Mouse (Mus musculus) lung, embryonic 16.5 days (tissue): Measurements from ENCODE around the gene R3hdm2. TPM values are rescaled to one million over a fixed set of nuclear protein-coding genes. Genes with fewer than 3 reads are reported as not detected.

ENCODE experiments used
- ATAC-seq: fragments of 200-750 bp; cut with Nextera tagmentation; 2 replicates; pipeline ENCODE4 v1.8.0; 2017; ENCODE audit warnings: low read depth, mild to moderate bottlenecking, moderate library complexity
- H3K27ac ChIP-seq: fragments of 300-500 bp; sonication (generic); 2 replicates; pipeline ENCODE4 v1.5.1; 2014; ENCODE audit warnings: mild to moderate bottlenecking, control low read depth, low read length
- H3K27me3 ChIP-seq: fragments of 300-500 bp; sonication (generic); 2 replicates; pipeline ENCODE4 v1.6.1; 2014; ENCODE audit warnings: low read depth, low read length, mixed read lengths; ENCODE audit not compliant: control insufficient read depth, insufficient read depth
- H3K36me3 ChIP-seq: fragments of 300-500 bp; sonication (generic); 2 replicates; pipeline ENCODE4 v1.6.1; 2014; ENCODE audit warnings: low read length; ENCODE audit not compliant: control insufficient read depth, insufficient read depth
- H3K4me1 ChIP-seq: fragments of 300-500 bp; sonication (generic); replicated peaks from 2 replicates; pipeline ENCODE4 v1.6.1; 2014; ENCODE audit warnings: low read length, mixed read lengths; ENCODE audit not compliant: control insufficient read depth, insufficient read depth
- H3K4me2 ChIP-seq: fragments of 300-500 bp; sonication (generic); 2 replicates; pipeline ENCODE4 v1.6.1; 2014; ENCODE audit warnings: low read depth, low read length, control low read depth
- H3K4me3 ChIP-seq: fragments of 300-500 bp; sonication (generic); 2 replicates; pipeline ENCODE4 v1.5.1; 2014; ENCODE audit warnings: mild to moderate bottlenecking, low read length, control low read depth
- H3K9ac ChIP-seq: fragments of 300-500 bp; sonication (generic); 2 replicates; pipeline ENCODE4 v1.6.1; 2014; ENCODE audit warnings: low read length, control low read depth
- H3K9me3 ChIP-seq: fragments of 300-500 bp; sonication (generic); 2 replicates; pipeline ENCODE4 v1.6.1; 2016; ENCODE audit warnings: low read length; ENCODE audit not compliant: control insufficient read depth
- WGBS: fragments of 180-500 bp; shearing (Covaris S2); extraction: QIAGEN DNeasy Blood & Tissue Kit; methylation state at CpG from one replicate; pipeline ENCODE4 v1.1.7; 2014; 5-methylcytosine and 5-hydroxymethylcytosine counted together
- polyA plus RNA-seq: library from polyadenylated mRNA; unstranded; fragments of >200 nt; fragmentation: Nextera tagmentation; extraction: Ambion mirVana; gene quantifications from 2 replicates; pipeline ENCODE4 v1.2.1, GENCODE M21; 2015

Gene R3hdm2
- polyA plus RNA-seq, 1 experiment from 2014 or later: 22.2 TPM

DNA sequence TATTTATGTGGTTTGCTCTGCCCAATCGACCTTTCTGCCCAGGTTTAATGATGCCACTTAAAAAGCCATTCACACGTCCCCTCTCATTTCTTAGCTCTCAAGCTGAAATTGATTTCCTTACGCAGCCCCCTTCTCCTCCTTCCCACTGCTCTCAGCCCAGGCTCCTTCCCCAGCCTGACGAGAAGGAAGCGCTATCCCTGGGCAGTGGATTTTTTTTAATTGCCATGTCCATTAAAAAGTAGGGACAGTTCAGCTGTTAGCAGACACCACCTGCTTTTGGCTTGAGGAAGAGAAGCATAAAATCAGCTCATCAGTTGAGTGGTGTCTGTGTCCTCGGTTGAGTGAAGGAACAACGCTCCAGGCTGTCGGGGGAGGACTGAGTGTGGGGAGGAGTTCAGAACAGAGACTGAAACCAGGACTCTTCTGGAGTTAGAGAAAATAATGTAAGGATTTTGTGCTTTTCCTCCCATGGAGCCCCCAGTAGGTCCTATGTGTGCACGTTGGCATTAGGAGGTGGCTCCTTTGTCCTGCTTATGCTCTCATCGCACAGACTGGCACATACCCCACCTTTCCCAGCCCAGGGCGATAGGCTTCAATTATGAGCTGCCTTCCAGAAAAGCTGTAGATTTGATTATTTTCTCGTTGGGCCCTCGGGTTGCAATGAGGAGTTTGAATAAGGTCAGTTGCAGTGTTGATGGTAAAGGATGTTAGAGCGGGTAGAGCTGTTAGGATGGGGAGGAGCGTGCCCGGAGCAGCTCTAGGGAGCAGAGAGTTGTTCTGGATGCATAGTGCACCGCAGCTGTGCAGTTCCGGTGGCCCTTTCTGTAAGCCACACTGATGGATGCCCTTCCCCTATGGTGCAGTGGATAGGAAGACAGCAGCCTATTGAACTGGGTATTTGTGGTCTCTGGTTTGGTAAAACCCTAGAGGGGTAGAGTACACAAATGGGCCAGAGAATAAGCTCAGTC lies 110.3 kb downstream of the R3hdm2 start:
- no peak for ATAC-seq
- H3K36me3 ChIP-seq: peaks cover 46% of the 10 kb centered on the region
- H3K9me3 ChIP-seq: no peaks in the 10 kb centered on the region
- no peak overlapping the region for H3K9ac ChIP-seq
- H3K4me2 ChIP-seq: no peak overlapping the region
- H3K4me3 ChIP-seq: no peak overlapping the region
- H3K4me1 ChIP-seq: no peaks in the 10 kb centered on the region
- 85% methylated on average over 18 of the region's 18 CpGs for WGBS
- no peak overlapping the region for H3K27ac ChIP-seq
- H3K27me3 ChIP-seq: no peaks in the 10 kb centered on the region

DNA sequence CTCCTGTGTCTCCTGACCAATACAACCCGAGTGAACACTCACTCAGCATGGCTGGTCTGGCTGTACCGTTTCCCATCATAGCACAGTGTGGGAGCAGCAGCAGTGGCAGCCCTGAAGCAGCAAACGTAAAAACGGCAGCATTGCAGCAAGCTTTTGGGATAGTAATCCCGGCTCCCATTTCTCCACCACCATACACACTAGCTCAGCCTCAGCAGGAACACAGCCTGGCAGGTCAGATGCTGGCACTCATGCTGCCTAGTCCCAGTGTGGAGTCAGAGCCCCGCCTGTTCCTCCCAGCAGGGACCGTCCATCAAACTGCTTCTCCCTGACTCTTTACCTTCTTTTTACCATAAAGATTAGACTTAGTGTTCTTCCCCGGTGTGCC lies 111.0 kb downstream of the R3hdm2 start:
- no peak overlapping the region for H3K9ac ChIP-seq
- WGBS: 73% methylated on average over 8 of the region's 8 CpGs
- no peak overlapping the region for H3K27ac ChIP-seq
- no peak overlapping the region for H3K4me2 ChIP-seq
- no peak overlapping the region for H3K4me3 ChIP-seq
- H3K4me1 ChIP-seq: no peaks in the 10 kb centered on the region
- ATAC-seq: no peak
- H3K36me3 ChIP-seq: peaks cover 46% of the 10 kb centered on the region
- H3K9me3 ChIP-seq: no peaks in the 10 kb centered on the region
- no peaks in the 10 kb centered on the region for H3K27me3 ChIP-seq

DNA sequence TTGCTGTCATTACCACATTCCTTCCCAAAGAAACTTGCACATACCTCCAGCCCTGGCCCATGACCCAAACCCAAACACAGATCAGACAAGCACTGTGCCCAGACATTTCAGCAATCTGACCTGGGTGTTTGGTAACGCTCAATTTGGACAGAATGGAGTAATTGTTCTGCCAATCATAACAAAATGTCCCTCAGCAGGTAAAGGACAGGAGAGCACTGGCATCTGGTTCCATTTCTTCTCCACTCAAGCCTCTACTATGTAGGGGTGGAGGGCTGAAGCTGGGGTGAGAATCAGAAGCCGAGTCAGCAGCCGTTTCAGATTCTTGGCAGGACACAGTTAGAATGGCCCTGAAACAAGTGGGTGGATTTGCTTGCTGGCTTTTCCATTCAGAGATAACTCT lies 112.0 kb downstream of the R3hdm2 start:
- no peaks in the 10 kb centered on the region for H3K27me3 ChIP-seq
- H3K4me3 ChIP-seq: no peak overlapping the region
- ATAC-seq: no peak
- H3K9me3 ChIP-seq: no peaks in the 10 kb centered on the region
- peaks cover 48% of the 10 kb centered on the region for H3K36me3 ChIP-seq
- no peaks in the 10 kb centered on the region for H3K4me1 ChIP-seq
- no peak overlapping the region for H3K9ac ChIP-seq
- WGBS: 72% methylated on average over 3 of the region's 3 CpGs
- H3K27ac ChIP-seq: no peak overlapping the region
- no peak overlapping the region for H3K4me2 ChIP-seq

DNA sequence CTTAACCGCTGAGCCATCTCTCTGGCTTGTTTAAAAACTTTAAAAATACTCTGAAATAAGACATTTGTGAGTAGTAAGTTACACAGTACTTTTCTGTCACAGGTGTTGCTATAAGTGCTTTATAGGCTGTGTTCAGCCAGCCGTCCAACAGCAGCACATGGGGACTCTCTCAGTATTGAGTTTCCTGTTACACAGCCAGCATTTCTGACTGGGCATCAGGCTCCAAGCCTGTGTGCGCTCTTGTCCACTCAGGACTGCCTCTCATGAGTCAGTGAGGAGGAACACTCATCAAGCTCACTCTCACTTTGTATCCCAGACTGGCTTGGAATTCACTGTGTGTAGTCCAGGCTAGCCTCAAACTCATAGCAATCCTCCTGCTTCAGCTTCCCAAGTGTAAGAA lies 116.0 kb downstream of the R3hdm2 start:
- no peak overlapping the region for H3K4me2 ChIP-seq
- H3K27me3 ChIP-seq: no peaks in the 10 kb centered on the region
- H3K36me3 ChIP-seq: peaks cover 52% of the 10 kb centered on the region
- WGBS: 87% methylated on average over 3 of the region's 3 CpGs
- H3K4me3 ChIP-seq: no peak overlapping the region
- H3K27ac ChIP-seq: no peak overlapping the region
- H3K4me1 ChIP-seq: no peaks in the 10 kb centered on the region
- ATAC-seq: no peak
- H3K9ac ChIP-seq: no peak overlapping the region
- H3K9me3 ChIP-seq: no peaks in the 10 kb centered on the region

DNA sequence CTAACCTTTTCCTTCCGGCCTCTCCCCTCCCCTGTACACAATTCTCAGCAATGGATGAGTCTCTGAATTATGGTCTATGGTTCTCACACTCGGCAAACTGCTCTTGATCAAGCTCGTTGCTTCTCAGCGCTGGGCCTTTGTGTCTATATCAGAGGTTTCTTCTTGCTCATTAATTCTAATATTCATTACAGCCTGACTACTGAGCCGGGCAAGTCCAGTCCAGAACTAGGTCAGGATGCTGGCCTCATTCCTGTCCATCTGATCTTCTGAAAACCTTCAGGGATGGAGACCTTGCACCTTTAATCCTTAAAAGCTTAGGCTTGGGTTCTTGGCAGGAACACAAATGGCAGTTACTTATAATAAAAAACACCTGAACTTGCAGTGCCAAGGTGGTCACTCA lies 119.4 kb downstream of the R3hdm2 start:
- ATAC-seq: no peak
- Histone ChIP-seq H3K4me3 (no peak overlapping the region), H3K36me3 (peaks cover 39% of the 10 kb centered on the region), H3K27me3 (no peaks in the 10 kb centered on the region), H3K27ac (no peak overlapping the region), H3K4me2 (no peak overlapping the region), H3K9me3 (no peaks in the 10 kb centered on the region), H3K4me1 (no peaks in the 10 kb centered on the region), H3K9ac (no peak overlapping the region)
- 81% methylated on average over 5 of the region's 5 CpGs for WGBS

DNA sequence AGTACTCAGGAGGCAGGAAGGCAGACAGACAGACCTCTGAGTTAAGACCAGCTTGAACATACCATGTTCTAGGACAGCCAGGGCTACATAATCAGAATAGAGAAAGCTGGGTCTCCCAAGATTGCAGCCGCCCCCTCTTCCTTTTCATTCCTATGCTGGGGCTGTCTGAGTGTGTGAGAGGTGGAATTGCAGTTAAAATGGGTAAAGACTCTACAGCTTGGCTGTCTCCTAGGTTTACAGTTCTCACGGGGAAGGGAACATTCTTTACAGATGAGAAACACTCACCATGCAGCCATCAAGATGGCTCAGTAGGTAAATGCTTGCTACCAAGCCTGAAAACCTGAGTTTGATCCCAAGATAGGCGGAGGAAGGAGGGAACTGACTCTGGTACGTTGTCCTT lies 119.9 kb downstream of the R3hdm2 start:
- no peak for ATAC-seq
- no peaks in the 10 kb centered on the region for H3K9me3 ChIP-seq
- no peaks in the 10 kb centered on the region for H3K4me1 ChIP-seq
- no peak overlapping the region for H3K4me3 ChIP-seq
- 77% methylated on average over 4 of the region's 4 CpGs for WGBS
- H3K4me2 ChIP-seq: no peak overlapping the region
- H3K36me3 ChIP-seq: peaks cover 34% of the 10 kb centered on the region
- no peaks in the 10 kb centered on the region for H3K27me3 ChIP-seq
- H3K27ac ChIP-seq: no peak overlapping the region
- no peak overlapping the region for H3K9ac ChIP-seq

DNA sequence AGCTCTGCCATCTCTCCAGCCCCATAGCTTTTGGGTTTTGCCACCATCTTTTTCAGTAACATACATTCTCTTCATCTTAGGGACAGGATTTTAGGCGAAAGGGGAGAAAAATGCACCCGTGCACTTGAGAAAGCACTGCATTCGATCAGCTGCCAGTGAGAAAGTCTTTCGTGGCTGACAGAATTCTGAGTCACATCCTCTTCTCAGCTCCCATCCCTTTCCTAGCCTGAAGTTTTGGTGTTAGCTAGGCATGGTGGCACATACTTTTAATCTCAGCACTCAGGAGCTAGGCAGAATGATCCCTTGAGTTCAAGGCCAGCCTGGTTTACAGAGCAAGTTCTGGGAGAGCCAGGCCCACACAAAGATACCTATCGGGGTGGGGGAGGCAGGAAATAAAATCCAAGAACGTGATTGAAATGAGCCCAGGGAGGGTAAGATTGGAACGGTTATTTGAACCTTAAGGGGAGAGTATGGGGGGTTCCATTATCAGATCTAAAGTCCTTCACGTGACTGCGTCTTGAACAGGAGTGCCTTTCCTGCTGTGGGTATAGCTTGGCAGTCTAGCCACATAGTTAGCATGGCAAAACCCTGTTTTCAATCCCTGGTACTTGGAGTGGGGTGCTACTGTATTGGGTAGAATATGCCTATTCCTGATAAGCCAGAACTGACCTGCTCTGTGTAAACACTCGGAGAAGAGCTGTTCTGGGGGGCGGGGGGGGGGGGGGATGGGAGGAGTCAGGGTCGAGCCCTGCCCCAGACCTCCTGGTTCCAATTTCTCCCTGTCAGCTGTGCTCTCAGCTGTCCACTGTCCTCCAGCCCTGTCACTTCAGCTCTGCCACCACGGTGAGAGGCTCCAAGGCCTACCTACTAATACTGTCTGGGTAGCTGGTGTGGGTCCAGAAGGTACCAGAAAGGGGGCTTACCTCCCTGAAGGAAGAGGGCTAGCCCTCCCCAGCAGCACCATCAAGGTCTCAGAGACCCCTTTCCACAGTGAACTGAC lies 121.1 kb downstream of the R3hdm2 start, which contains the start of gene Stac3:
Gene Stac3, plus strand, starts transcription at position 793 of the 1,000 bp plus-strand sequence.
- H3K27ac ChIP-seq: no peak within 1 kb of the TSS

DNA sequence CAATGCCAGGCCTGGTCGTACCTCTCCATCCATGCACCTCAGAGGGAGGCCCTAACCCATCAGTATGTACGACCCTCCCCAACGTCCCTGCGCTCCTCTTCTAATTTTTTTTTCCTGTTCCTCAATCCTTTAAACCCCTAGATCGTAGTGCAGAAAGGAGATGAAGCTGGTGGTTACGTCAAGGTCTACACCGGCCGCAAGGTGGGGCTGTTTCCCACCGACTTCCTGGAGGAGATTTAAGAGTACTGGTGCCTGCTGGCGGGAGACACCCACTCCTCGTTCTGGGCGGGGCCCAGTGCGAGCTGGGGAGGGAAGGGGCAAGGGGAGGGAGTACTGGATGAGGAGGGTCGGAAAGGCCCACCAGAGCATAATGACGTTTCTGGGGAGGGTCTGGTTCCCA lies 128.1 kb downstream of the R3hdm2 start:
- peaks cover 32% of the 10 kb centered on the region for H3K4me1 ChIP-seq
- peak overlapping the region; percentile 60 for H3K4me2 ChIP-seq
- H3K36me3 ChIP-seq: no peaks in the 10 kb centered on the region
- H3K9ac ChIP-seq: peak overlapping the region; percentile 32; the same call in 1 of the 2 replicates
- ATAC-seq: peak; percentile 7; the same call in 1 of the 2 replicates
- no peak overlapping the region for H3K27ac ChIP-seq
- peak overlapping the region; percentile 1; the same call in 1 of the 2 replicates for H3K4me3 ChIP-seq
- H3K9me3 ChIP-seq: no peaks in the 10 kb centered on the region
- WGBS: 3% methylated on average over 15 of the region's 15 CpGs
- peaks cover 41% of the 10 kb centered on the region for H3K27me3 ChIP-seq

More for the DNA sequence above, 121.1 kb downstream of the R3hdm2 start, which contains the start of gene Stac3:
- H3K9me3 ChIP-seq: no peaks in the 10 kb centered on the region
- H3K4me1 ChIP-seq: no peaks in the 10 kb centered on the region
- H3K4me3 ChIP-seq: no peak within 1 kb of the TSS
- no peak within 1 kb of the TSS for H3K4me2 ChIP-seq
- H3K9ac ChIP-seq: no peak within 1 kb of the TSS
- no peak; the same call in 1 of the 2 replicates for ATAC-seq
- 53% methylated on average over 13 of the region's 13 CpGs for WGBS
- H3K27me3 ChIP-seq: no peaks in the 10 kb centered on the region
- peaks cover 25% of the 10 kb centered on the region for H3K36me3 ChIP-seq
